Mouse (Mus musculus) effector memory CD4-positive, alpha-beta T cell, adult 7 months (primary cell): ENCODE measurements around the gene Akap6. TPM values are rescaled to one million over a fixed set of nuclear protein-coding genes. Genes with fewer than 3 reads are reported as not detected.

Source experiments
- polyA plus RNA-seq: library from polyadenylated mRNA; unstranded; fragments of 100-300 nt; shearing (Covaris generic); gene quantifications from one replicate; pipeline ENCODE4 v1.2.1, GENCODE M21; 2017

The Akap6 gene
- polyA plus RNA-seq, result 0.28 TPM

DNA sequence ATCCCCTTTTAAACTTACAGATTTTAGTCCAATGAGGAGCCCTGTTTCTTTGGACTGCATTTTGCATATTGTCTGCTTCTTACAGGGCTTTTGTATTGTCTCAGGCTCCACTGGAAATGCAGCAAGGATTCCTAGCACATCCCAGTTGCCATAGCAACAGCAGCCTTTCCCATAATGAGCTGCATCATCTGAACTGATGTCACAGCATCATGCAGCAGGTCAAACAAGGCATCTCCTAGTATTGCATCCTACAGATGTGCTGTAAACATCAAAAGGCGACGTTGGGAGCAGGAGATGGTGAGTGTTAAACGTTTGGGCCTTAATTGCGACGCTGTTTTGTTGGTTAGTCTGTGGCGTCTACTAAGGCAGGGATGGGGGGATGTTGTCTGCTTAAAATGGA, at the start of gene Akap6:
Gene Akap6, plus strand, starts transcription at position 238 of the 400 bp plus-strand sequence.

Other genes starting within 250 kb of the Akap6 start
- 48.5 TPM for gene Arhgap5, start 195.4 kb upstream of the Akap6 start, polyA plus RNA-seq